Mouse (Mus musculus) liver, embryonic 14.5 days (tissue): ENCODE results near the gene Proser3.

ENCODE experiments used
- CTCF ChIP-seq: IDR thresholded peaks from 2 replicates; pipeline ENCODE4 v1.5.1; 2016; ENCODE audit warnings: antibody characterized with exemption, low read depth, control low read depth
- EP300 ChIP-seq: IDR thresholded peaks from 2 replicates; pipeline ENCODE4 v1.6.1; 2016; ENCODE audit warnings: antibody characterized with exemption, low read depth

GRCm38 (mm10) chr7:30553021-30553589, 1.0 kb upstream of the Proser3 start:
- no peak for TF ChIP-seq EP300
- TF ChIP-seq CTCF = no peak
